Mouse (Mus musculus): ENCODE results near the gene Srd5a1. TPM values are rescaled to one million over a fixed set of nuclear protein-coding genes. Genes with fewer than 3 reads are reported as not detected.
A peak's percentile ranks its signal among the peaks of the same experiment; 100 is the strongest.
"Not testable (repeated sequence)": the region's sequence is repeated elsewhere in the genome, so short reads cannot be mapped to it uniquely, and the experiment has no call there.

The Srd5a1 gene
- under 1 TPM; 0.33 to 0.42 TPM for total RNA-seq (2021)
- long read RNA-seq, experiment 1: 0 reads
- long read RNA-seq, experiment 2: 0 reads

DNA sequence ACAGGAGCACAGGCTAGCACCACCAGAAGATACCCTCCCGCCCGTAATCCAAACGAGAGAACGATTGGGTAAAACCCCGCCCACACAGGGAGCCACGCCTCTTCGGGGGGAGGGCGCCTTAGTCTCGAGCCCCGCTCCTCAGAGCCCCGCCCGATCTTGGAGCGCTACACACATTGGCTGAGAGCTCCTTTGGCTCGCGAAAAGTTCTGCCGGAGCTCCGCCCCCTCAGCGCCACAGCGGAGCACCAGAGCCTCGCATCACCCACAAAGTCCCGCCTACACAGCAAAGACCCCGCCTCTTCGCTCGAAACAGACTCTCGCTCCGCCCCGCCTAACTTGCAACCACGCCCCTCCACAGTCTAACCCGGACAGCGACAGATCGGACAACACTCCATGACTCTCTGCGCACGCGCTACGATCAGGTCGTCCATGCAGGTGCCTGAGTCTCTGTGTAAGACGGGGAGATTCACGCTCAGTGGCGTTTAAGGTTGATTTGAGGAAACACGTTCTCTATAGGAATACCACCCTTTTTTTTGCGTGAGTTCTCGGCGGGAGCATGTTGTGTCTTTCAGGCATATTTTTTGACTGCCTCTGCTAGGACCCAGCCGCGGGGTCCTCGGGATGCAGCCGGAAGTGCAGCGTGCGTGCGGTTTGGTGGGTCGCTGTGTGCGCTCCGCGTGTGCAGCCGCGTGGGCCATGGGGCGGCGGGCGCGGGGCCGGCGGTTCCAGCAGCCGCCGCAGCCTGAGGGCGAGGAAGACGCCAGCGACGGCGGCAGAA, at the start of gene Srd5a1:
Gene Srd5a1, minus strand, starts transcription at position 45 of the 777 bp plus-strand sequence.
- peak; percentile 99 to 100 for DNase-seq
- intact Hi-C loops (cut with DNase I): loop anchor here (5.0 kb wide), 2 partner anchors 59 to 74 kb away; no protein-coding TSS in a partner anchor

DNA sequence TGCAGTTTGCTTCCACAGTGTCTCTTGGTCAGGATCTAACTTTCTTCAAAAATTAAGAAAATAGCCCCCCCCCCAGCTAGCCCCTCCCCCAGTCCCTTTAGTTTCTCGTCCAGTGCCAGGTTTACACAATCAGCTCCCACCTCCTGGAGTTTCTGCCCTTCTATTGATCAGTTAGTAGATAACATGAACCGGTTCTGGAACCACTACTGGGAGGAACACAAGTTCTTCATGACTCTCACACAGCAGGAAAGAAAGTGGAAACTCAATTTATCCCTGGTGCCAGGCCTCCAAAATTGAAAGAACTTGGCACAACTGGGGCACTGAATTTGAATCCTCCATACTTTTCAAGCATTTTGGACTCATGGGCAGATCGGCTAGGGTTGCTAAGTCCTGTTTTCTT, 43.3 kb upstream of the Srd5a1 start:
- intact Hi-C loops (cut with DNase I): loop anchor here (2.0 kb wide), 1 partner anchor 146 kb away; no protein-coding TSS in a partner anchor
- no peak for DNase-seq

- no peak for DNase-seq
- intact Hi-C loops (cut with DNase I): no loop called here
These were observed 35.2 kb upstream of the Srd5a1 start for GRCm38 (mm10) chr13:69646481-69646880.

DNA sequence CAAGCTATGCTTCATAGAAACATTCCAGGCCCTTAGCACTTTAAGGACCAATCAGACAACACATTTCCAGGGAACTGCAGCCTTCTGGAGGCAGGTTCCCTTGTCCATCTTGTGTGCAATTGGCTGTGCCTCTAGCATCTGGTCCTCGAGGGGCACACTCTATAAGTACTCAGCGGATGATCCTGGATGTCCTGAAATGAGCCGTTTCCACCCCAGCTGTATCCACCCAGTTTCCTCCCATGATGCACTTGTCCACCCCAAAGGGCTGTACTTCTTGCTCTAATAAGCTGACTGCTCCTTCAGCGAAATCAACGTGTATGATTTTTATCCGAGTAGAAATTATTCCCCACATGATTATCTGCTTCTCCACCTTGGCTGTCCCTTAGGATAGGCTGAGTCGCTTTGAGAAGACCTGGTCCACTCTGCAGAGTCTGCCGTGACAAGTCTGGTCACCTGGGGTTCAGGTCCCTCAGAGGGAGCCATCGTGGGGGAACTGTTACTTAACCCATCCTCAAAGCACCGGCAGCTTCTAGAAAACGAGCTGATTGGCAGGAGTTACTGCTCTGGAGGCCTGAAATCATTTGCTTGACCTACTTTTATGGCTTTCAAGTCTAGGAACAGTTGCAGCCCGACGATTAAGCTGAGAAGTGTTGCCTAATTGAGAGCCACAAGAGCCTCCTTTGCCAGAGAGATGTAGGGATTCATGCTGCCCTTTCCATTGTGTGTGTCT, 34.6 kb upstream of the Srd5a1 start:
- intact Hi-C loops (cut with DNase I): no loop called here
- no peak for DNase-seq

DNA sequence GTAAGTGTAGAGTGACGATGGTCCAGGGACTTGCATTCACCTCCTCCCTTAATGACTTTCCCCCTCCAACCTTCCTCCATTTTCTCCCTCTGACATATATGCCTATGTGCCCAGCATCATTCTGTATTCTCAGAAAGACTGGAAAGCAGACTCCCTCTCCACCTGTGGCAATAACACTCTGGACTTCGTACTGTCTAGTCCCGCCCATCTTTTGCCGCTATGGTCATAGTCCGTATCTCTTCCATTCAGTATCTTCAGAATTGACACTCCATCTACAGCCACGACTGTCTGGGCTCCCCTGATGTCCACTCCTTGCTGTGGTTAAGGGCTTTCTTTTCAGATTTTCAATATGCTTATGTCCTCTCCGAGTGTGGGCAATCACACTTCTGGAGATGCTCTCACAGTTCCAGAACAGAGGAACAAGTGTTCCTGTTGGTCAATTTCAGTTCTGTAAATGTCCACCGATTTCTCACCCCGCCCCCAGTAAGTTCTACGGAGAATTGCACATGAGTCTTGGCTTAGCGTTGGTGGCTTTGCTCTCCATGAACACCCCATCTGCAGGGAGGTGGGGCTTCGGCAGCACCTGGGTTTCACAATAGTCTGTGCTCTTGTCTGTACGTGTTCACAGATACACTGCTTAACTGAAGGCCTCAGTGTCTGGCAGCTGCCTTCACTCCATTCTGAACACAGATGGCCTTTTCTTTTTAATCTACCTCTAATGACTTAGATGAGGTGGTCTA, 33.4 kb upstream of the Srd5a1 start:
- intact Hi-C loops (cut with DNase I): no loop called here
- DNase-seq: no peak

DNA sequence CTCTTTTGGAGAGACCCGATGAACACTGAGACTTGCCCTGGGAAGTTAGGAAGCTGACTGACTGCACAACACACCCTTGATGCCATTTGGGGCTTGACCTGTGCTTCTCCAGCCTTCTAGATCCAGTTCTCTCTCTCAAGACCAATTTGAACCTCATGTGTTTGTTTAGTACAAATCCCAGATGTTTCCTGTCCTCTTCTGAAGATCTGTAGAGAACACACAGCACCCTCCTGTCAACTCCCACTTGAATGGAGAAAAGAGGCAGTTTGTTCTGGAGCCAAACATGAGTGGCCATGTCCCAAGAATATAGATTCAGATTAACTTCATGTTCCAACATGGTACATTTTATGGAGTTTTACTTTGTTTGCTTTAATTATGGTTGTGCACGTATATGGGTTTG, 32.7 kb upstream of the Srd5a1 start:
- no peak for DNase-seq
- intact Hi-C loops (cut with DNase I): no loop called here

DNA sequence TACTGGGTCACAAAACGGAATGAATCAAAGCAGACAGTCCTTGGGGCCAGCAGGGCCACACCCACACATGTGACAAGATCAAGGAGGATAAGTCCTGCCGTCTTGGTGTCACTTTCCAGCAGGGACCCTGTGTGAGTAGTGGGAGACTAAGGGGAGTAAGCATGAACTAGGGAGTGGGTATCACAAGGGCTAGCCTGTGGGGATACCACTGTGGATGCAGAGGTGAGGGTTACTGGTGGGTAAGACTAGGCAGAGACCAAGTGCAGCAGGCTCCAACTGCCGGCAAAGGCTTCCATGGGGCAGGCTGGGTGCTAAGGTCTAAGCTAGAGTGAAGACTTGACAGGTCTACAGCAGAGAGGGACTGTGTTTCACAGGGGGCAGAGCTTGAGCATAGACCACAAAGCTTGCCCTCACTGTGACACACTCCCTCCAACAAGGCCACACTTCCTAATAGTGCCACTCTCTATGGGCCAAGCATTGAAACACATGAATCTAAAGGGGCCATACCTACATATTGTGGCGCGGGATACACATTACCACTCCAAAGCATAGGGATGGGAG, 31.5 kb upstream of the Srd5a1 start:
- DNase-seq: no peak
- intact Hi-C loops (cut with DNase I): no loop called here

GRCm38 (mm10) chr13:69641017-69641416, 29.8 kb upstream of the Srd5a1 start:
- intact Hi-C loops (cut with DNase I): no loop called here
- no peak for DNase-seq

DNA sequence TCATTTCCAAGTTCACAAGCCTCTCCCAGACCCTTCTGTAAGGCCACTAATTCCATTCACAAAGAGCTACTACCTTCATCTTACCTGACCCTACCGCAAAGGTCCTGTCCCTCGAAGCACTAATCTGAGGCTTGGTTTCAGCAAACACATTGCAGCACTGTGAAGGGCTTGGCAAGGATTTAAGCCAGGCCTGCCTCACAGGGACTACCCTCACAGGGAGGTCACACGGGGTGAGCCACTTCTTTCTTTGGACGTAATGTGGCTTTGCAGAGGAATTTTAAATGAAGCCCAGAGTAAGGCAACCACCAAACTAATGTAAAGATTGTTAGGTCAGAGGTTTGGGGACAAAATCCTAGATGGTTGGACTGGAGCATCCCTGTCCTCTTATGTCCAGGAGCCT, 29.3 kb upstream of the Srd5a1 start:
- intact Hi-C loops (cut with DNase I): no loop called here
- DNase-seq: no peak

GRCm38 (mm10) chr13:69640126-69640525, 28.9 kb upstream of the Srd5a1 start:
- no peak for DNase-seq
- intact Hi-C loops (cut with DNase I): no loop called here

- no peak for DNase-seq
- intact Hi-C loops (cut with DNase I): no loop called here
These were observed 28.0 kb upstream of the Srd5a1 start for GRCm38 (mm10) chr13:69639251-69639650.

DNA sequence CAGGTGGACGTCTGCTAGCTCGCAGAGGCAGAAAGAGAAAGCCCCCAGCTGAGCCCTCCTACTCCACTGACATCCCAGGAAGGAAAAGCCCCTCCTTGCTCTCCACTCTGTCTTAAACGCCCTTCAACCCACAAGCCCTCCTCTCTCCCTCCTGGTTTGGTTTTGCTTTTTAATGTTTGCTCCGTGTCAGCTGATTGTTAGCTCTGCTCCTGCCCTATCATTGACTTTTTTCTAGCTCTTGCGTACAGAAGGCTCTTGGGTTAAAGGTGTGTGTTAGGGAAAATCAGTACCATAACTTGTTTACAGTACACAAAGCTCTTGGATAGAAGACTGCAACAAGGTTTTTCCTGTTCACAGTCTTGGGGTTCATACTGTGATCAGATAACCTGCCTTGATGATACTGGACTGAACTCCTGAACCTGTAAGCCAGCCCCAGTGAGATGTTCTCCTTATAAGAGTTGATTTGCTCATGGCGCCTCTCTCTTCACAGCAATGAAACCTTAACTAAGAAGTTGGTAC, 26.9 kb upstream of the Srd5a1 start:
- intact Hi-C loops (cut with DNase I): no loop called here

DNA sequence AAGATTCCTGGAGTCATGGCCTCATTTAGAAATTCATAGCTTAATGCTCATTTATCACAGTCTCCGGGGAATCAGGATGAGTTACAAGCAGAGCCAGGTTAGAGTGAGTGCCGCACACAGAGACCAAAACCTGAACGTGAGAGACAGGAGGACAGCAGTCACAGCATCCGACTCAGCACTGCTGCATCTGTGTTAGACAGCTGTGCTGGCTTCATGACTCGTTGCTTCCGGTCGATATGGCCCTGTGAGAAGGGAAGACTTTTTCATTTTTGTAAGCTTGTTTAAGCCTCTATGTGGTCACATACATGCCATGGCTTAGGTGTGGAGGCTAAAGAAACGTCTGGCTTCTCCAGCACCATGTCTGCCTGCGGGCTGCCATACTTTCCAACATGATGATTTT, 26.4 kb upstream of the Srd5a1 start:
- intact Hi-C loops (cut with DNase I): no loop called here
- DNase-seq: no peak

More for the DNA sequence above, 26.9 kb upstream of the Srd5a1 start:
- DNase-seq: no peak

DNA sequence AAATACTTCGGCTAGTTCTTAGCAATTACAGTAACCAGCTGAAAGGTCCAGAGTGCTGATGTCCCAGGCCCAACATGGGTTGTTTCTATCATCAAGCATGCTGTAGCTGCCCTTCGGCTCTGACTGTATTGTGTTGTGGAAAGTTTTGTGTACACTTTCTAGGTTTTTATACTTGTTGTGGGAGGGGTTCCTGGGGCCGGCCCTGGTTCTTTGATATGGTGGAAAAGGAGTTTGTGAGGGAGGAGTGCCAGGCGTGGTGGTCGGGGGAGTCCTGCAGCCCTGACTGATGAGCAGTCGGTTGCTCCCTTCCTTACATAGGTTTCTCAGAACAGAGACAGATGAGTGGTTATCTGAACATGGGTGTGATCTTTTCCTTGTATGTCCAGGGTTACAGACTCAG, 25.6 kb upstream of the Srd5a1 start:
- intact Hi-C loops (cut with DNase I): no loop called here

GRCm38 (mm10) chr13:69636375-69636774, 25.1 kb upstream of the Srd5a1 start:
- intact Hi-C loops (cut with DNase I): no loop called here
- DNase-seq: no peak

More for the DNA sequence above, 25.6 kb upstream of the Srd5a1 start:
- no peak for DNase-seq

- intact Hi-C loops (cut with DNase I); DNase-seq: not testable (repeated sequence)
These were observed 24.6 kb upstream of the Srd5a1 start for GRCm38 (mm10) chr13:69635836-69636235.

GRCm38 (mm10) chr13:69633988-69634387, 22.7 kb upstream of the Srd5a1 start:
- intact Hi-C loops (cut with DNase I): no loop called here
- DNase-seq: no peak

- DNase-seq: no peak
- intact Hi-C loops (cut with DNase I): no loop called here
These were observed 22.3 kb upstream of the Srd5a1 start for GRCm38 (mm10) chr13:69633551-69633950.

- DNase-seq: no peak
- intact Hi-C loops (cut with DNase I): no loop called here
These were observed 20.4 kb upstream of the Srd5a1 start for GRCm38 (mm10) chr13:69631659-69632058.

GRCm38 (mm10) chr13:69631111-69631510, 19.9 kb upstream of the Srd5a1 start:
- intact Hi-C loops (cut with DNase I): no loop called here
- no peak for DNase-seq

Measured in gastrocnemius, postnatal 36 days (tissue).